Mouse (Mus musculus) MEL (cell line): ENCODE measurements around the gene Trpv4.

Experiments
- EP300 ChIP-seq, 2 experiments: IDR thresholded peaks; 2 replicates each; pipeline ENCODE4 v1.6.1; 2011; ENCODE audit warnings: improper control_type of control experiment in 2 of 2, low read length in 2 of 2, low read depth in 1 of 2, mild to moderate bottlenecking in 1 of 2
- NELFE ChIP-seq: IDR thresholded peaks from 2 replicates; pipeline ENCODE4 v1.6.1; 2011; ENCODE audit warnings: low read depth, low read length, improper control_type of control experiment
- POLR2A ChIP-seq, 2 experiments: IDR thresholded peaks; 2 replicates each; pipeline ENCODE4 v1.6.1; 2011 to 2012; ENCODE audit warnings: low read length in 2 of 2, mild to moderate bottlenecking in 2 of 2, control low read depth in 1 of 2, improper control_type of control experiment in 1 of 2, low read depth in 1 of 2, moderate library complexity in 1 of 2; ENCODE audit not compliant: control insufficient read depth in 1 of 2, insufficient read depth in 1 of 2, poor library complexity in 1 of 2
- ZKSCAN1 ChIP-seq: IDR thresholded peaks from 2 replicates; pipeline ENCODE4 v1.6.1; 2012; ENCODE audit warnings: low read depth, mild to moderate bottlenecking, inconsistent platforms, low read length, improper control_type of control experiment, moderate library complexity

GRCm38 (mm10) chr5:114699015-114699414 is 40.8 kb upstream of the Trpv4 start:
- no peak for TF ChIP-seq POLR2A (IDR thresholded peaks at IDR 0.05; ENCODE audit: control insufficient read depth in 1 of 2, insufficient read depth in 1 of 2, low read depth in 1 of 2, low read length in 2 of 2, poor library complexity in 1 of 2)
- TF ChIP-seq EP300 (IDR thresholded peaks at IDR 0.05; ENCODE audit: low read depth in 1 of 2, low read length in 2 of 2) = no peak
- no peak for TF ChIP-seq ZKSCAN1
- TF ChIP-seq NELFE = no peak
